Mouse (Mus musculus) layer of hippocampus, adult 9-11 months (tissue): Measurements from ENCODE around the gene Prr5.

Experiments used
- DNase-seq: peaks from one replicate; pipeline ENCODE4 v3.0.0; 2022

Prr5 gene

GRCm38 (mm10) chr15:84680545-84681454, 11.4 kb downstream of the Prr5 start:
- no peak for DNase-seq

DNA sequence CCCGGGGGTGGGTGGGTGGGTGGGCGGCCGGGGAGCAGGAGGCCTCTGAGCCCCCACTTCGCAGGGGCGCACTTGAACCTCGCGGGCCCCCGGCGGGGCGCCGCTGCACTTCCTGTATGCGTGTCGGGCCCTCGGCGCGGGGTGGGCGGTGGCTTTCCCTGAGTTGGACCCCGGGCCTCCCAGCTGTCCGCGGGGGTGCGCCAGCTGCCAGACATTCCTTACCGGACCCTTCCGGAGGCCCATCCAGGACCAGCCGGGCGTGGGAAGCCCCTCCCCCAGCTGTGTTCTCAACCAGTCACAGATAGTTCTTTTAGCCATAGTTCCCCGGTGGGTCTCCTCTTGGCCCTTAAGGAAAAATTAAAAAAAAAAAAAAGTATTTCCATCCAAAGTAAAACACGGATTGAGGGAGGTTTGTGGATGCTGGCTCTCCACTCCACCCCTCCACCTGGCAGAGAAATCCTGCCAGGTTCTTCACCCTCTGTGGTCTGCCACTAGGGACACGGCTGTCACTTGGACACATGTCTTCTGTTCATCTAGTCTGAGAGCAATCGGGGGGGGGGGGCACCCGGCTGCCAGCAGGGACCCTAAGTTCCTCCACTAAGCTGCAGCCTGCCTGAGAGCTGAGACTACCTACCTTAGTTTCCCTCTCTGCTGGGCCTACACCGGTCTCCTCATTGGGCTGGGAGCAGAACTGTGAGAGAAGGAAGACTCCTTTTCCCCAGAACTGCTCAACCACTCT, 12.2 kb downstream of the Prr5 start:
- no peak for DNase-seq

GRCm38 (mm10) chr15:84682206-84682605, 12.8 kb downstream of the Prr5 start:
- no peak for DNase-seq

- no peak for DNase-seq
Measured at GRCm38 (mm10) chr15:84682821-84683220, 13.4 kb downstream of the Prr5 start.

DNA sequence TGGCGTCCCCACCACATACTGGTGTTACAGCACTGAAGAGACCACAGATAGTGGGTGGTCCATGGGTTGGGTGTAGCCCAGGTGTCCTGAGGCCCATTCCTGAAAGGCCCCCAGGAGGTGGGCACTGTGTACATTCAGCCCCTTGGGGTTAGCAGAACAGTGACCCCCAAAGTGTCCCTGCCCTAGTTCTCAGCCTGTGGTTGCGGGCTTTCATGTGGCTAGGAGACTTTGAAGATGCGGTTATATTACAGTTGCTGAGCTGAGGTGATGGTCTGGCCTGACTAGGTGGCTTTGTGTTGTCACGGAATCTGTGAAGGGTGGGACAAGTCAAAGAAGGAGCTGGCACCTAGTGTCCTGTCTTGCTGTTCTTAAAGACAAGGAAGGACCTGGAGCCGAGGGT, 15.1 kb downstream of the Prr5 start:
- DNase-seq, result no peak

- DNase-seq, result peak; percentile 60
Measured at GRCm38 (mm10) chr15:84685417-84685816, 16.0 kb downstream of the Prr5 start.

- no peak for DNase-seq
Measured at GRCm38 (mm10) chr15:84687904-84688303, 18.5 kb downstream of the Prr5 start.

DNA sequence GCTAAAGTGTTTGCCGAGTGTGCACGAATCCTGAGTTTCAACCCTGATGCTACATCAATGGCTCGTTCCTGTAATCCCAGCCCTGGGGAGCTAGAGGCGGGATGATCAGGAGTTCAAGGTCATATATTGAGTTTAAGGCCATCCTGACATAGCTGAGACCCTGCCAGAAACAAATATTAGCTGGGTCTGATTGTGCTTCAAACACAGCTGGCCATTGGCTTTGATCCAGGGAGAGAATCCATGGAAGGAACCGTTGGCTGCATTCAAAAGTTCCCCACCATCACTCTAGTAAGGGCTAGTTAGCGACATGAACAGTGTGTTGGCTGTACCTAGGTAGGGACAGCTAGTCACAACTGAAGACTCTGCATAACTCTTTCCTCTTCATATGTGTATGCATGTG, 19.9 kb downstream of the Prr5 start:
- no peak for DNase-seq

DNA sequence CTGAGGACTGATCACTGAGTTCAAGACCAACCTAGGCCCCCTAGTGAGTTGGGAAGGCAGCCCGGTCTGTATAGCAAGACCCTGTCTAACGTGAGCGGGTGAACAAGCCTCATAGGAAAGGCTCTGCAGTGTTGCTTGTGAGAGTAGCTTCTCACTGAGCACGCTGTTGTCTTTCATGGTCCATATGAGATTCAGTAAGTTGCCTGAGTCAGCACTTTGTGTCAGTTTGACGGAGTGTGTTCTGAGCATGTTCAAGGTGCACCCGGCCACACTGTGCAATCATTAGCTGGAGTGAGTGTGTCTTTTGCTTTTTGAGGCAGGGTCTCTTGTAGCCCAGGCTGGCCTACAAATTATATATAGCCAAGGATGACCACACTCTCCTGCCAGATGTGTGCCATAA, 22.1 kb downstream of the Prr5 start:
- no peak for DNase-seq

DNA sequence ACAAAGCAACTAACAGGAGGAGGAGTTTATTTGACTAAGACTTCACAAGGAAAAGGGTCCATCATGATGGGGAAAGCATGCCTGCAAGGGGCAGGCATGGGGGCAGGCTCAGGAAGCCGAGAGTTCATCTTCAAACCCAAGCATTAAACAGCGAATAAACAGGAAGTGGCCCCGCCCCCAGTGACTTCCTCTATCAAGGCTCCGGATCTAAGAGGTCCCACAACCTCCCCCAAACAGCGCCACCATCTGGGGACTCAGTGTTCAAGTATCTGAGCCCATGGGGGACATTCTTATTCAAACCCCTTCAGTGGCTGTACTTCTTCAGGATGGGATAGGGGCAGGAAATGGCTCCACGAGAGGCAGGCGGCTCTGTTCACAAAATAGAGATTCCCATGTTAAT, 23.2 kb downstream of the Prr5 start:
- DNase-seq, result no peak

GRCm38 (mm10) chr15:84696021-84696420, 26.6 kb downstream of the Prr5 start:
- no peak for DNase-seq

- DNase-seq, result peak; percentile 70
Measured at GRCm38 (mm10) chr15:84697611-84698011, 28.2 kb downstream of the Prr5 start.

DNA sequence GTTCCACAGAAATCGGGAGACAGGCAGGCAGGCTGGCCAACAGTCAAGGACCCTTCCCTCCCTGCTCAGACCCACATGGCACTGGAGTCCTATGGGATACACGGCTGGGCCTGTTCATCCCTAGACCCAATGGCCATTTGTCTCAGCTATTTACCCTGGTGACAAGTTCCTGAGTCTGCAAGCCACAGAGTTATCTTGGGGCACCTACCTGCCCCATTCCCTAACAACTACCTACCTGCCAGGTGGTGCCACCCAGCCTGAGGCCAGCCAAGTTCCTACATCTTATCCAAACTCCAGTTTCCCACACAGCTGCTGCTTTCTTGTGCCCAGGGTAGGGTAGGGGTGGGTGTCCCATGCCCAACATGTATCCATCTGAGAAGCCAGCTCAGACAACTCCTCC, 28.8 kb downstream of the Prr5 start:
- DNase-seq, result no peak

DNA sequence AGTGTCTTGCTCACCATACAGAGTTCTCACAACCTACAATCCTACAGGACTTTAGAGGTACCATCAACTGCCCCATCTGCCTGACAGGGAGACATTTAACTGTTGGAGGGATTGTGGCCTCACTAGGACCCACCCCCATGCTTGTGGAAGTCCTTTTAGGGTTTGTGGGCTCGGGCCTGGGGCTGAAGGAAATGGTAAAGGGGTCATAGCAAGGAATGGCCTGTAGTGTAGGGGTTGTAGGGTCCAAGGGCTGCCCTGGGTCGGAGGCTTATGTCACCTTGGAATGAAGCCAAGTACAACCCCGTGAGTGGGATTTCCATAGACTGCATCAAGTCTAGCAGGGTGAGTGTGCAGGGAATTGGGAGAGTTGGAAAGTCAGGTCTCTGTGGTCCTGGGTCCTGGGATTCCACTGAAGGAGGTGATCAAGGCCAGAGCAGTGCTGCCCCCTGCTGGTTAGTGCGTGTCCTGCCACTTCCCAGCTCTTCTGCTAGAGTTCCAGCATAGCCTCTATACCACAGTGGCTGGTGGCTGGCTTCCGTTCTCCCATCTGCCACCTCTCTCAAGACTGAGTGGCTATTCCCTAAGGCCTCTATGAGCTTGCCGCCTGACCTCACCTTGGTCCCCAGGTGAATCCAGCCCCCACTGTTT, 30.9 kb downstream of the Prr5 start:
- peak; percentile 25 for DNase-seq

- DNase-seq, result peak; percentile 31
Measured at GRCm38 (mm10) chr15:84701947-84702346, 32.5 kb downstream of the Prr5 start.

DNA sequence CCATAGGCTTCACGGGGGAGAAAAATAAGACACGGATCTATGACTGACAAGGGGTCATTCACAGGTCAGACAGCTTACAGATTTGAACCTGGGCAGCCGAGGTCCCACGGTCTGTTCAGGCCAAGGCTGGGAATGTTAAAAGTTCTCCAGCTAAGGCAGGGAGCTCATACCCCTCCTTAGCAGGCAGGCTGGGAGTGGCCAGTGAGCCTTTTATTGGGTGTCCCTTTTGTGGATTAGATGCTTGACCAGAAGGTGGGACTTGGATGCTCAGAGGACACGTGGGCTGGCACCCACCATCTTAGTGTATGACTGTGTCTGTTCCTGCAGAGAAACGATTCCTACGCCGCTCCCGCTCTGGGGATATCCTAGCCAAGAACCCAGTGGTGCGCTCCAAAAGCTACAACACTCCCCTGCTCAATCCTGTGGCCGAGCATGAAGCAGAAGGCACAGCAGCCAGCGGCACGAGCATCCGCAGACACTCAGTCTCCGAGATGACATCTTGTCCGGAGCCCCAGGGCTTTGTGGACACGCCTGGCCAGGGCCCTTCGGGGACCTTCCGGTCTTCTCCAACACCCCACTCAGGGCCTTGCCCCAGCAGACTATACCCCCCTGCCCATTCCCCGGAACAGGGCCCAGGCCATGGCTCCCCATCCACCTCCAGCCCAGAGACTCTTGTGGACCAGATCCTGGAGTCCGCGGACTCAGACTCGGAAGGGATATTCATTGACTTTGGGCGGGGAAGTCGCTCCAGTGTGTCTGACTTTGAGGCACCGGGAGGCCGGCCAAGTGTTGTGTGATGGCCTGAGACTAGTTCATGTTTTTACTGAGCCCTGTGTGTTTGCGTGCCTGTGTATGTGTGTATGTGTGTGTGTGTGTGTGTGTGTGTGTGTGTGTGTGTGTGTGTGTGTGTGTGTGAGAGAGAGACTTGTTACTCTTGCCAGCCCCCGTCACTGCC, 33.2 kb downstream of the Prr5 start:
- DNase-seq, result no peak

DNA sequence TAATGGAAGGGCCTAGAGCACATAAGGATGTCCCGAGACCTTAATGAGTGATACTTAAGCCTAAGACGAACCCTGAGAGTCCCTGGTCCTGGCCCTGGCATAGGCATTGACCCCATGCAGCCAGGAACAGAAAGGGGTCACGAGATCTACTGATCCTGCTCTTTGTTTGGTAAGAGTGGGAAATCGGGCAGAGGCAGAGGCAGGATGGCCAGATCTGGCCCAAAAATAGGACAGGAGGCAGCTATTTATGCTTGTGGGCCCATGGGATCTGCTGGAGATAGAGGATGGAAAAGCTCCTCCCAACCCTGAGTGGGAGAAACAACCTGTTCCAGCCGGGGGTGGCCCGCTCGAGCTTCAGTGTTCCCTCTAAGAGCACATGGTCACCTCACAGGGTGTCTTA, 34.6 kb downstream of the Prr5 start:
- no peak for DNase-seq

GRCm38 (mm10) chr15:84705351-84705901, 36.0 kb downstream of the Prr5 start:
- no peak for DNase-seq

DNA sequence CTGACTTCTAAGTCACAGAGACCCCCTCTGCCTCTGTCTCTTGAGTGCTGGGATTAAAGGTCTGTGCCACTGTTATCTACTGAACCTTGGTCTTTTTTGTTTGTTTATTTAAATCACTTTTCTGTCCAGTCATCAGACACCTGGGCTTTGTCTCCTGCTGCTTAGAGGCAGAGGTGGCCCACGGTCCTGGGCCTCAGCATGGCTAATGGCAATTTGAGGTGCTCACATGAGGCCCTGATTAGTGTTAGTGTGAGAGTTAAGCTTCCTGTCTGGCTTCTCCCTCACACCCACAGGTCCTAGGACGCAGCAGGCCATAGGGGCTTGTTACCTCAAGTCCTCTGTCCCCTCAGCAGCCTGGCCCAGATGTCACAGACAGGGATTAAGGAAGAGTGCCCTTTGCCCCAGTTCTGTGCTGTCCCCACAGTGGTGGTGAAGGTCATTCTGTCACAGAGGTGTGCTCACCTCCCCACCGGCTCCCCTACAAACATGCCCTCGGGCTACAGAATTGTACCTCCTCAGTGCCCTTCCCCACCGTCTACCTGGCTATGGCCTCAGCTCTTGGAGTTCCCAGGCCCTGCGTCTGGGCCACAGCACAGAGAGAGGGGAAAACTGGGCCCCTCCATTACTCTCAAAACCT, 37.7 kb downstream of the Prr5 start:
- no peak for DNase-seq

DNA sequence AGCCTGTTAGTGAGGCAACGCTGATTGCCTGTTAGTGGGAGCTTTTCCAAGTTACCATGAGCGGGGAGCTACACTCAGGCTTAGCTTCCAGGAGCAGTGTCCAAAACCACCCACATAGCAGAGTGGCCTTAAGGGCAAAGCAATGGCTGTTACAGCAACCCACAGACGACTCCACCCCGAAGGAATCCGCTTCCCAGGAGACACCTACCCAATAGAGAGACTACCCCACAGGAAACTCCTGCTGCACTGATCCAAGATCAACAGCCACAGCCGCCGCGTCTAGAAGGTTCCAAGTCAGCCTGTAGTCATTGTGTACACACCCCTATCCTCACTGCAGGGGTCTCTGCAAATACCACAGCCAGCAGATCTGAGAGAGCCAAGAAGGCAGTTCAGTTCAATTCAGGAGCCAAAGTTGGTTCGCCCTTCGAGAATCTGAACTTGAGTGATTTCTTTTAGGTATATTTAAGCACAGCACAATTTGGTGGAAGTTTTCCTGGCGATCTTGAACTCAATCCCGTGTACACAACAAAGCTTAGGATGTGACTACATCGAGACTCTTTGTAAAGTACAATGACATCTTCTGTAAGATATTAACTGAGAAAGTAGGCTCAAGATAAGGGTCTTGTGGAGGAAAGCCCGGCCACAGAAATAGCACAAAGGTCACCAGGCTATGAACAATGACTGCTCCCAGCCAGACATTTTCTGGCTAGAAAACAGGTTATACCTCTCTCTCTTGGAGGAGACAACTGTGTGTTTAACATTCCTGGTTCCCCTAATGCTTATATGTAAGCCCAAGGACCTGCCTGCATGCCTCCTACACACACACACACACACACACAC, 43.4 kb downstream of the Prr5 start:
- DNase-seq, result no peak

DNA sequence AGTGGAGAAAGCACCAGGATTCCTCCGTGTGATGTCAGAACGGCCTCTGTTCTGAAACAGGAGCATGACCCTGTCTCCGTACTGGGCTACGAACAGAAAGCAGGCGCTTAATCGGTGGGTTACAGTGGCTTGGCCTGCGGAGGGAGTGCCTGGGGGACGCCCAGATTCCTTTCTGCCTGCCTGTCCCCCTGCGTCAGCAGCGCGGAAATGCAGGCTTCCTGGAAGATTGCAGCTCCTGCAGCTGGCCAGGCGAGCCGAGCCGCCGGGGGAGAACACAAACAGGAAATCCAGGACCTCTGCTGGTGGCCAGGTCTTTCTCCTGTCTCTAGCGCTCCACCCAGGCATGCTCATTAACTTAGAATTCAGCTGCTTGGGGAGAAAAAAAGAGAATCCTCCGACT, 45.3 kb downstream of the Prr5 start:
- peak; percentile 20 for DNase-seq
